Mouse (Mus musculus) adrenal gland, postnatal 25 days (tissue): ENCODE data around the gene Xpo4. TPM values are rescaled to one million over a fixed set of nuclear protein-coding genes. Genes with fewer than 3 reads are reported as not detected.
A peak's percentile ranks its signal among the peaks of the same experiment; 100 is the strongest.
"Not testable (repeated sequence)": the region's sequence is repeated elsewhere in the genome, so short reads cannot be mapped to it uniquely, and the experiment has no call there.

Experiments used
- DNase-seq: peaks from one replicate; pipeline ENCODE4 v3.0.0; 2021; ENCODE audit warnings: mixed read lengths
- long read RNA-seq: library from polyadenylated mRNA; stranded (forward); transcript quantifications from one replicate; pipeline ENCODE4 v2.0.0, GENCODE M21; 2021
- total RNA-seq: library from RNA; stranded (reverse); gene quantifications from 2 replicates; pipeline ENCODE4 v1.2.3, GENCODE M21; 2021

Xpo4 gene
- 42.9 and 48.4 TPM in 2 replicates for total RNA-seq
- long read RNA-seq, full-length matches to known transcripts, result 7 of 8 reads
- long read RNA-seq, partial matches to known transcripts, result 1 of 8 reads
- long read RNA-seq, other reads (novel, unspliced or antisense), result 0 of 8 reads

DNA sequence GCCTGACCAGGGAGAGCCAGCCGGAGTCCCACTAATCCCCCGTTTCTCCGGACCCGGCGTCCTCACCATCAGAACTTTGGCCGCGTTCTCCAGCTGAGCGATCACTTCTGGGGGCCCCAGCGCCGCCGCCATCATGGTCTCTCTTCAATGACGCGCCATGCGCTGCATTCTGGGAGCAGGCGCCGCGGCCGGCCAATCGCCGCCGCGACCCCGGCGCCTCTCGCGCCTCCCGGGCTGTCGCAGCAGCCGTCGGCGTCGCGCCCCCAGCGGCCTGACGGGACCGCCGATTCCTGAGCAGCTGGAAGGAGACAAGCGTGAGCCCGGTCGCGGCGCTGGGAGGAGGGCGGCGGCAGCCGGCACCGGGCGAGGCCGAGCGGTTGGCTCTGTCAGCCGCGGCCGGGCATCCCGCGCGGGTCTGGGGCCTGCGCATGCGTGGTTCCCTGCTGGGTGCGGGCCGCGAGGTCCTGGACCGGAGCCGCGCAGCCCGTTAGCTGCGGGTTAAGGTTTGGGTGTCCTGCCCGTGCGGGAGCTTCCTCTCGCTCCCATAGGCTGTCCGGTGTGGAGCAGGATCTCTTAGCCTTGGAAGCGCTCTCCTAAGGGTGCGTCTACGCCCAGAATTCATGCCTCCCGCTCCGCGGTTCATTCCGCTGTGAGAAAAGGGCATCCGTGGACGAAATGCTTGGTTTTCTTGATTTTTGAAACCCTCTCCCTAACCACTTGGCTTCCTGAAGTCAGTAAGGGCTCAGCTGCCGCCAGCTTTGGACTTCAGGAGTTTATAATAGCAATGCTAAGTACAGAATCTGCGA is at the start of gene Xpo4:
Gene Xpo4 (minus strand): TSS at position 609 of the 806 bp plus-strand sequence.
- DNase-seq, result peak; percentile 88

DNA sequence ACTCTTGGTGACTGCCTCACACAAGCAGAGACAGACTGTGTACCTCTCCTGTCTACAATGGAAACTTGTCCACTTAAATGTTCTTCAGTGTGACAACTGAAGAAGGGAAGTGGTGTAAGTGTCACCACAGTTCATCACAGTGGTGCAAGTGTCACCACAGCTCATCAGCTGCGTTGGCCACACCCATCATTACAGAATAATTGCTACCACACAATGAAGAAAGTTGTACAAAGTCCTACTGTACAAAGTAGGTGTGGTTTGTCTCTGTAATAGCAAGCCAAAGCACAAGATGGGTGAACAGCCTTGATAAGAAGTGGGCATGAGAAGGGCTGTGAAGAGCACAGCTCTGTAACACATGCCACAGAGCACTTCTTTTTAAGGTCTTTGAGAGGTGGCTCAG is 47.7 kb upstream of the Xpo4 start:
- no peak for DNase-seq

DNA sequence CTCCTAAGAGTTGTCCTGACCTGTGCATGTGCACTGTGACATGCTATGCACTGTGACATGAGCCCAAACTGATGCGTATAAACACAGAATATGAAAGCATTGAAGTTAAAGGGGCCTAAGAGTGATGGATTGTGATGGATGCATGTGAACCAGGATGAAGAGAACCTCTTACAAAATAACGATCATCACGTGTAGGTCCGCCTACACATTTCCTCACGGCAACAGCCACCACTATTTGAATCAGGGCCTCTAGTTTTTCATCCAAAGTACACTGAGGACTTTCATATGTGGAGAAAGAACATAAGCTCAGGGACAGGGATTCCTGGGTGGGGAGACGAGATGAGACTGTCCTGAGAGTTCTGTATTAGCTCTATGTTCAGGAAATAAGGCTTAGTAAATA is 45.8 kb upstream of the Xpo4 start:
- DNase-seq, result no peak

DNA sequence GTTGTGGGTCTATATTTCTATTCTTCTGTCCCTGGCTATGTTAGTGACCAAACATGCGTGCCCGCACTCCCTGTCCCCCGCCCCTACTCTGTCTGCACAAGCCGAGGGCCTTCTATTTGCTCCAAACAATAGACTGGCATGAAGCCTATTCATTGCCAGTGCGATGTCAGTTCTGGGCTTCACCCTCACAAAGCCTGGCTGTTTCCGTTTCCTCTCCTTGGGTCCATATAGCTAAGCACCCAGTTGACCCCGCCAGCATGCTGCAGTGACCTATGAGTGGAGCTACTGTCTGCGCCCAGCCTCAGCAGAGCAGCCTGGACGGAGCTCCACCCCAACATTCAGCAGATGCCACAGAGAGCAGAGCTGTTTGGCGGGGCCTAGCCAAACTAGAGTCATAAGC is 43.9 kb upstream of the Xpo4 start:
- no peak for DNase-seq

DNA sequence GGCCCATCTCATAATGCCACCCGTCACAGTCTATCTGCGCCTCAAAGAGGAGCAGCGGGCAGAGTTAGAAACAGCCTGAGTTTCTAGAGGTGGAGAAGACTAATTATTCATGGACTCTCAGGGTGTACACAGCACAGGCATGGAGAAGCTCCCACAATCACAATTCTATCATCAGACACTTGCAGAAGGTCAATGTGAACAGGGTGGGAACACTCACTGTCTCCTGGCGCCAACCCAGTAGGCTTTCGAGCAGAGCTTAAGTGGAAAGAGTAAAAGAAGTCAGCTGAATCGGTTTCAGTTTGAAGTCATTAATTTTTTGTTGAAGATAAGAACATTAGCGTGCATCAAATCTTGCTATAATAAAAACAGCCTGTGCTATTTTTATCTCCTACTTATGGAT is 43.4 kb upstream of the Xpo4 start:
- peak; percentile 31 for DNase-seq

DNA sequence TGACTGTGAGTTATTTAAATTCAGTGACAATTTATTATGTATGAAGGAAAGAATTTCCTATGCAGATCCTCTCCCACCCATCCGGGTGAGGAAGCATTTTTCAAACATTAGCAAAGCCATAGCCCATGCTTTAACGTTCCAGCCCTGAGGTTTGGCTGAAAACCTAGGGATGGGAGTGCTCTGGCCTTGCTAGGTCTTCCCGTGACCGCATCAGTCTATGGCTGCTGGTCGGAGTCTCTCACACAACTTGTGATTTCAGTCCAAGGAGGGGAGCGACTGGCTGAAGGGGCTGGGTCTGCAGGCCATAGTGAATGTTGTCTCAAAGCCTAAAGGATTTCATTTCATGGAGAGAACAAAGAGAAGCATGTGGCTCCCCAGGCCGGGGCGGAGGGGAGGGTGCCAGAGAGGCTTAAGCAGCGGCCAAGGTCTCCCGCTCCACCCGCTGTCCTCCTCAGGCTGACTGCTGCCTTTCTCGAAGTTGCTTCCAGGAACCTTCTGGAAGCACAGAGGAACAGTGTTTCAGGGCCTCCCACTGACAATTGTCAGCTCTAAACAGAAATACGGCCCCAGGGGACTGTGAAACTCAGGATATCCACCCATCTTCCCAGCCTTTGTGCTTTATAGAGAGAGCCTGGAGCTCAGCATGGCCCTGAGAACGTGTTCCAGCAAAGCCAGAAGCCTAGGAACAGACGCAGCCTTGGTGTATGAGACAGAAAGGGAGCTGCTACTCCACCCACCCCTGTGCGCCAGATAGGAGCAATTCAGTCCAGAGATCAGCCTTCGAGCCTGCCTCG is 42.1 kb upstream of the Xpo4 start:
- peak; percentile 45 for DNase-seq

DNA sequence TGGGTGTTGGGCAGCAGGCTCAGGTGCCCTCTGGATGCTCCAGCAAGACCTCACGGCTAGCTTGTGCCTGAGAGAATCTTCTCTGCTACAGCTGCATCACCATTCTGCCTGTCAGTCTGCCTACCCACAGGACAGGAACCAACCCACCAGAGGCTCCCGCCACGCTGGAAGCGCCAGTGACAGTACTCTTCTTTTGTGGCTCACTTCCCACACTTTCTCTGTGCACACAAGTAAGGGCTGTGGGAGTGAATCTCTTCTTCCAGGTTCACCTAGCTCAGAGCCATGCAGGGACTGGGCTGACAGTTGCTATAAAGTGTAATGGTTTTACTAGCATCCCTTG is 41.5 kb upstream of the Xpo4 start:
- no peak for DNase-seq

DNA sequence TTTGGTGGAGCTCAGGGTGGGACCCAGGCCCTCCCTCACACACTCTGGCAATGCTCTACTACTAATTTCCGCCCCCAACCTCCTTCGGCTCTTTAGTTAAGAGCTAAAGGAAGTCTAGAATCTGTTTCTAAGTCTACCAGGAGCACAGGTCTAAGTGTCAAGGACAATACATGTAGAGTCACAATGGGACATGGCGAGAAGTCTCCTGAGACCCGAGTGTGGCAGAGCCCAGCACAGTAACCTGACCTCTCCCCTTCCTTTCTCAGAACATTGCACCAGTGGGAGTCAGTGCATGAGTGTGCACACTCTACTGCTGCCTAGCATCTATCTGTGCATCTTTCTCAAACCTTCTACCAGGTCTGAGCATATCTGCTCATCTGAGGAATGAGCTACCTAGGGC is 40.5 kb upstream of the Xpo4 start:
- DNase-seq, result no peak

DNA sequence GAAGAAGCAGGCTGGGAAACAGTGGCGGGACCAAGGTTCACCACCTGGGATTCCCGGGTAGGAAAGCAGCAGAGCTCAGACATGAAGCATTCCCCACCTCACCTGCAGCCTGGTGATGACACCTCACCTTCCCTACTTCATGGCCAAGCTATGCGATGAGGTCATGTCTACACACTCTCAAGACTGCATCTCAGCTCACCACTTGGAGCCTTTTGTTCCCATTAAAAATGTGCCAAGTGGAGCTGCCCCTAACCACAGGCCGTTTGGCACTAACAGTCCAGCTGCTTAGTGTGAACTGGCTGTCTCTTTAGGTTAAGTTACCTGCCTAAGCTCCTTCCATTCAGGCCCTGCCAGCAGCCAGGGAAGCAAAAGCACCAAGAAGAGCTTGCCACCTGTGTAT is 39.8 kb upstream of the Xpo4 start:
- DNase-seq, result no peak

DNA sequence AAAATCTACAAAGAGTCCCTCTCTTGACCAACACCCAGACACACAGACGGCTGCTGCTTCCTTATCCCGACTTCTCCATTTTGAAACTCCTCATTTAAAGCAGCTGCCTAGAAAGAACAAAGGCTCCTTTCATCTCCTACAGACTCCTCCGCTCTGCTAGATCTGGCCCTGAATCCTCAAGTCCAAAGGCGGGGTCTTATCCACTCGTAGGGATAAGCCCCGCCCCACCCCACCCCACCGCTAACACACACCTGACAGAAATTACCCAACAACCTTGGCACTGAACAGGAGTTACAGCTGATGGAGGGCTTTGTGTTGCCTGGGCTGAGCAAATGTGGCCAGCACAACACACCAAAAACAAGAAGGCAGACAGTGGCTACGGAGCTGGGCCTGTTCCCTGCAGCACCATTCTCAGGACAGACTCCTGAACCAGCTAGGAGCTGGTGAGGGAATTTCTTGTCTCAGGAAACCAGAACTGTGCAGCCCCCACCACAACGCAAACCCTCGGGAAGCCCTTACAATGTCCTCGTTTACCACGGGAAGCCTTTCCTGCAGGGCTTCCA is 36.8 kb upstream of the Xpo4 start:
- DNase-seq, result no peak

DNA sequence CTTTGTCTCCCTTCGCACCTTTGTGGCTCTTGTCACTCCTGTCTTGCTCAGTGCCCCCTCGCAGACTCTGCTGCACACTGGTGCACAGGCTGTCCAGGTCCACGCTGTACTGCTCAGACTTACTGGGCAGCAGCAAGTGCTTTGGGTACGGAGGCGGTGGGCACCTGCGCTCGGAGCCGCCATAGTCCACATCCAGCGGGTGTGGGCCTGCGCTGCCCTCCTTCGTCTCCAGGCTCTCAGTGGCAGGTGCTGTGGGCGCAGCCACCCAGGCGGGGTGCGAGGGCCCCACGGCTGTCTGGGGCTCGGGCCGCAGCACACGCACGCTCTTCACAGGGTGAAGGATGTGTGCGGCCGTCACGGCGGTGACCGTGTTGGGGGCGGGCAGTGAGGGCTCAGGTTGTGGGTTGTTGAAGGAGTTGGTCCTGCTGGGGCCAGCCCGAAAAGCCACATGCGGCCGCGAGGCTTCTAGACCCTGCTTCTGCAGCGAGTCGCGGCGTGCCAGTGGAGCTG is 34.3 kb upstream of the Xpo4 start:
- no peak for DNase-seq

DNA sequence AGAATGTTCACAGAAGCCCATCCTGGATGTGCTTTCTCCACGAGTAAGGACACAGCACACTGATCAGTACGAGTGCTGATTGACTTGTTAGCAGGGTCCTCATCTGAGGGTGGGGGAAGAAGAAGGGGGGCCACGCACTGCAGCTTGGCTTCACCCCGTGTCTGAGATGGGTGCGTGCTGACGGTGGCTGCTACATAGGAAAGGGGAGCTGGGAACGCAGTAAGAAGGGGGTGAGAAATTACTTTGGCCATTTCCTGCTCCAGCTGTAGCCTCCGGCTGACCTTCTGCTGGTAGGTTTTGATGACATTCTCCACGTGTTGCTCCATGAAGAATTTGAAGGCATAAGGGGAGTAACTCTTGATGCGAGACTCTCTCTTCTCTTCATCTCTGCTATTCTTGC is 33.8 kb upstream of the Xpo4 start:
- no peak for DNase-seq

DNA sequence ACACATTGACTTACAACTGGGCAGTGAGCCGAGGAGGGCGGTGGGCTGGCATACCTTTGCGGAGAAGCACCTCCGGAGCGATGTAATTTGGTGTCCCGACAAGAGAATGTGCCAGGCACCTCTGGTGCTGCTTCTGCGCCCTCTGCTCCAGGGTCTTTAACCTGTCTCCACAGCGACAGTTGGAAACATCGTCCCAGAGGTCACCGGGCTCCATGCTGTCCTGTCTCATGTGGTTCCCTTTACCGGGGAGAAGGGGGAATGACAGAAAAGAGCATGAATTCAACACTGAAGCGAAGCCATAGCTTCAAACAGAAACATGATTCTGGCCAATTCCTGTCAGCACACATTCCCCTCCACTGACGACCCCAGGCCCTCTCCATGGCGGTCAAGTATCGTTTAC is 30.8 kb upstream of the Xpo4 start:
- no peak for DNase-seq

DNA sequence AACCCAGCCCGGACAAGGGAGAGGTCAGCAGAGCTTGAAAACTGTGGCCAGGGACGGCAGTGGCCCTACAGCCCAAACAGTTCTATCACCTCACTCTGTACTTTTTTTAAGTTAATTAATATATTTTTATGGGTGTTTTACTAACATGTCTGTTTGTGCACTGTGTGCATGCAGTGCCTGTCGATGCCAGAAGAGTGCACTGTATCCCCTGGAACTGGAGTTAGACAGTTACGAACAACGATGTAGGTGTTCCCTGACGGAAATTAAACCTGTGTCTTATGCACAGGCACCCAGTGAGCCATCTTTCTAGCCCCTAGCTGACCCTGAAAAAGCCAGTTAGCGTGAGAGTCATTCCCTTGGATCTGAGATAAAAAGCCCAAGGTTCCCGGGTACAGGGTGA is 30.3 kb upstream of the Xpo4 start:
- DNase-seq, result no peak

DNA sequence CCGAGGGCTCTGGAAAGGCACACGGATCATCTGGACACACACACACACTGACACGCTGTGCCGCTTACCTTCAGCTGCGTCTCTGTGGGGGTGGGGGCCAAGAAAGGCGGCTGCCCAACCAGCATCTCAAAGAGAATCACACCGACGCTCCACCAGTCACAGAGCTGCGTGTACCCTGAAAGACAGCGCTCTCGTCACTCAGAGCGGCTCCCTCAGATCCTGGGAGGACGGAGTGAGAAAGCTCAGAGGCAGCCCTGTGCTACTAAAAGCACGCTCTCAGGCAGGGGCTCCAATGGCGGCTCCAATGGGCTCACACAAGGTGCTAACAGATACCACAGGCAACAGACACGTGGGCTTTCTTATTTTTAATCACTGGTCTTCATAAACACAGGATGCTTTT is 29.0 kb upstream of the Xpo4 start:
- DNase-seq, result no peak

DNA sequence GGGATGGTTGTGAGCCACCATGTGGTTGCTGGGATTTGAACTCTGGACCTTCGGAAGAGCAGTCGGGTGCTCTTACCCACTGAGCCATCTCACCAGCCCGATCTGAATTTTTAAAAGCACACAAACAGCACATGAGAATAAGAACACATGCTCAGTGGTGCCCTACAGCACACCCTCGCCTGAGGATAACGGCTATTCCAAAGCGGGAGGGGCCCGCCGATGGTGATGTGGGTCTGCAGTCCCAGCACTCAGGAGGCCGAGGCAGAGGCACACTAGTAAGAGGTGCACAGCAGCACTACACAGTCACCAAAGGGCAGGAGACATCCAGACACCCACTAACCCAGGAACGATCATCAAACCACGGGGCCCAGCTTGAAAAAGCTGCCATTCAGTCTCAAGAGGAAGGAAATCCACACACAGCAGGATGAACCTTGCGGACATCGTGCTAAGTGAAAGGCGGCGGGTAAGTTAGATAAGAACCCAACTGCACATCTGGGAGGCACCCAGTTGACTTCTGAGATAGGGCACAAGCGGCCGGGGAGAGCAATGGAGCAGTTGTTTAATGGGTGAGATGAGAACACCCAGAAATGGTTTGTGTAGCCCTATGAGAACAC is 27.4 kb upstream of the Xpo4 start:
- DNase-seq, result no peak

DNA sequence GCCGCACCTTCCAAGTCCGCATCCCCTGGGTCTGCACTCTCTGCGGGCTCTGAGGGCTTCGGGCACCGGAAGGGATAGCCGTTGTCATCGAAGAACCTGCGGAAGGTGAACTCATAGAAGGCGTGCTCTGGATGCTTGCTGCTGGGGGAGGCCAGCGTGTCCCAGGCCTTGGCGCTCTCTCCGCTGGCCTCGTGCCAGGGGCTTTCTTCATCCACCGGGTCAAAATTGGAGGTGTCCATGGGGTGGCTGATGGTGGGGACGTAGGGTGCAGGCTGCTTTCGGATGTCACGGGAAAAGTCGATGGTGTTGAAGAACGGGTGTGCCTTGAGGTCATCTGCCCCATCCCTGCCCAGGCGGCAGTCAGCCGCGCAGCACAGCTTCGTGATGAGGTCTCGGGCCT is 26.1 kb upstream of the Xpo4 start:
- no peak for DNase-seq

DNA sequence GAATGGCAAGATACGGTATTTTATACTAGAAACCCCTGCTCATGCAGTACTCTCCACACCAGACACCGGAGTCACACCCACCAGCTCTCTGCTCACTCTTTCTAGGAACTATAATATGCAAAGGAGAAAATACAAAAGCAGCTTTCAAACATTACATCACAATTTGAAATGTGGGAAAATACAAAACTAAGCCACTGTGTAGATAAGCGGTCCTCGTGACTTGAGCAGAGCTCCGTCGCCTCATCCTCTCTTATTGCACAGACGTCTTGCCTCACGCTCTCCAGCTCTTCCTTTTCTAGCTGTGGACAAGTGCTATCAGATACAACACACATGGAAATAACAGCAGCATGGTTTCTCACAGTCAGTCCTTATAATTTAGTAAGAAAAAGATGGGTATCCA is 25.5 kb upstream of the Xpo4 start:
- DNase-seq, result no peak

DNA sequence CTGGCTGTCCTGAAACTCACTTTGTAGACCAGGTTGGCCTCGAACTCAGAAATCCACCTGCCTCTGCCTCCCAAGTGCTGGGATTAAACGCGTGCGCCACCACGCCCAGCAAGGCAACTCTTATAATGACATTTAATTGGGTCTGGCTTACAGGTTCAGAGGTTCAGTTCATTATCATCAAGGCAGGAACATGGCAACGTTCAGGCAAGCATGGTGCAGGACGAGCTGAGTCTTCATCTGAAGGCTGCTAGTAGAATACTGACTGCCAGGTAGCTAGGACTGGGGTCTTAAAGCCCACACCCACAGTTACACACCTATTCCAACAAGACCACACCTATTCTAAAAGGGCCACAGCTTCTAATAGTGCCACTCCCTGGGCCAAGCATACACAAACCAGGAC is 22.8 kb upstream of the Xpo4 start:
- DNase-seq, result not testable (repeated sequence)

DNA sequence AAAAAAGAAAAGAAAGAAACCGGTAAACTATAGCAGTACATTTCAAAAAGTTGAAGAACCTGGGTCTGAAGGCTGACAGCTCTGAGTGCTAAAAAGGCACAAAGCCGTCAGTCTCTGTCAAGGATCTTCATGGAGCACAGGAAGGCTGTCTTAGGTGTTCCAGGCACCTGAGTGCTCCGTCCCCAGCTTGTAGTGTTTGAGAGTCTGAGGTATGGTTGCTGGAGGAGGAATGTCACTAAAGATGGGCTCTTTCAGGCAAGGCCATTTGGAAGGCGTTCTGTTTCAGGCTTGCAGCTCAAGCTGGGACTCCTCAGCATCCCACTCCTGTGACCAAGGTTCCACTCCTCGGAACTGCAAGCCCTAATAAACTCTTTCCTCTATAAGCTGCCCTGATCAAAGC is 22.2 kb upstream of the Xpo4 start:
- no peak for DNase-seq

DNA sequence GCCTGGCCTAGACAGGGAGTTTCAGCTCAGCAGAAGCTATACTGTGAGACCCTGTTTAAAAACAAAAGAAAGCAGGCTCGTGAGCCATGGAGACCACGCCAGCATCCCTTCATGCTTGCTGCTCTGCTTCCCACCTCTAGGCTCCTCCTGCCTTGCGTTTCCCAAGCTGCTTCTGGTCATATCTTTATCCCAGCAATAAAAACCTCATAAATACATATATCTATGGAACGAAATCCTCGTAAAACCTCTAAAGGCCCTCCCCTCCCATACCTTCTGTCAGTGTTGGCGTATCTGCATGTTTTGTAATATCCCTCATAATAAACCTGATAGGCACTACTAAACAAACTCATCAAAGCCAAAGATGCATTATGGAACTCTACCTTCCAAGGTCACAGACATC is 21.4 kb upstream of the Xpo4 start:
- DNase-seq, result no peak

DNA sequence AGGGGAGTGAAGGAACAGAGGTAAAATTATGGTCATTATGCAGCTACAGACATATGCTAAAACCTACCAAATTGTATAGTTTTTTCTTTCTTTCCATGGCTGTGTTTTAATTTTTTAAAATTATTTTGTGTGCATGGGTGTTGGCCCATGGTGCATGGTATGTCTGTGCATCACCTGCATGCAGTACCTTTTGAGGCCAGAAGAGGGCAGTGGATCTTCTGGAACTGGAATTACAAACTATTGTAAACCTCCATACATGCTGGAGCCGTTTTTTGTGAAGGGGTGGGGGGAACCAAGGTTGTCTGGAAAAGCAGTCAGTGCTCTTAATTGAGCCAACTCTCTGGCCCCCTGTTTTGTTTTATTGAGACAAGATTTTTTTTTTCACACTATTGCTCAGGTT is 19.3 kb upstream of the Xpo4 start:
- DNase-seq, result peak; percentile 59

DNA sequence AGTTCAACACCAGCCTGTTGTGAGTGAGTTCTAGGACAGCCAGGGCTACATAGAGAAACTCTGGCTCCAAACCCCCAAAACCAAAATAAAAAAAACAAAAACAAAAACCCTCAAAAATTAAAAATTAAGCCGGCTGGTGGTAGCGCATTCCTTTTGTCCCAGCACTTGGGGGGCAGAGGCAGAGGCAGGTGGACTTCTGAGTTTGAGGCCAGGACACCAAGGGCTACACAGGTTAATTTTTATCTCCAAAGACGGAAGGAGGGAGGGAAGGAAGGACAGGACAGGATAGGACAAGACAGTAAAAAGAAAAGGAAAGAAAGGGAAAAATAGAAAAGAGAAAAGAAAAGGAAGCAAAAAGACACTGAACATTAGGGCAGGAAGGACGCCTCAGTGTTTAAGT is 17.5 kb upstream of the Xpo4 start:
- DNase-seq, result no peak
